ENCODE assay signal across 8 mouse cellular contexts in genomic region chr10:100629762-100630438, GRCm38 (mm10). TPM values are rescaled to one million over a fixed set of nuclear protein-coding genes. Genes with fewer than 3 reads are reported as not detected.
A peak's percentile ranks its signal among the peaks of the same experiment; 100 is the strongest.
DNase-seq lines count a peak whose midpoint lies in the region; ATAC-seq and TF ChIP-seq lines count a peak whose summit lies in the region.

No protein-coding gene starts in this region.

- 25% methylated on average over 20 of the region's 20 CpGs for WGBS in limb, embryonic 15.5 days
- 18% methylated on average over 20 of the region's 20 CpGs for WGBS in midbrain, postnatal 0 days

- H3K27ac ChIP-seq in gastrocnemius, adult 2 months, result no peak overlapping the region
- H3K27ac ChIP-seq in limb, embryonic 15.5 days, result no peak overlapping the region
- peak overlapping the region; percentile 84 for H3K27ac ChIP-seq in midbrain, postnatal 0 days (ENCODE audit: low read depth, low read length)

- peak; percentile 78 for TF ChIP-seq CTCF in Patski (IDR thresholded peaks at IDR 0.05)
- peak; percentile 63 for TF ChIP-seq CTCF in gastrocnemius, adult 2 months (IDR thresholded peaks at IDR 0.05)
- TF ChIP-seq CTCF in midbrain, postnatal 0 days (IDR thresholded peaks at IDR 0.05), result peak; percentile 91

- peak overlapping the region; percentile 54 for H3K4me3 ChIP-seq in gastrocnemius, adult 2 months
- H3K4me3 ChIP-seq in limb, embryonic 15.5 days, result peak overlapping the region; percentile 15; the same call in 1 of the 2 replicates
- H3K4me3 ChIP-seq in midbrain, postnatal 0 days (ENCODE audit: low read depth, low read length), result peak overlapping the region; percentile 9; the same call in 1 of the 2 replicates

- POLR2A ChIA-PET in Patski (lab: Charles Lee), result no interaction called here

- no peak overlapping the region for H3K9ac ChIP-seq in limb, embryonic 15.5 days
- no peak overlapping the region for H3K9ac ChIP-seq in midbrain, postnatal 0 days (replicated peaks; ENCODE audit: low read length, poor library complexity, severe bottlenecking)

- H3K36me3 ChIP-seq in limb, embryonic 15.5 days, result no peaks in the 10 kb centered on the region
- no peaks in the 10 kb centered on the region for H3K36me3 ChIP-seq in midbrain, postnatal 0 days (ENCODE audit: insufficient read depth, low read length)

- in situ Hi-C loops in Patski (cut with MboI; ENCODE audit: low pct_unique_long_range_greater_than_20kb), result loop anchor here (25.0 kb wide), 1 partner anchor 1807 kb away; no protein-coding TSS in a partner anchor

- intact Hi-C loops in gastrocnemius, adult 2 months (cut with DNase I), result no loop called here

- peak; percentile 8 for ATAC-seq in Patski
- ATAC-seq in limb, embryonic 15.5 days (ENCODE audit: insufficient number of reproducible peaks, low FRiP score, low TSS enrichment, low read depth), result no peak
- ATAC-seq in midbrain, postnatal 0 days (ENCODE audit: low FRiP score), result peak; percentile 69

- H3K4me2 ChIP-seq in limb, embryonic 15.5 days, result peak overlapping the region; percentile 27; the same call in 1 of the 2 replicates
- peak overlapping the region; percentile 42 for H3K4me2 ChIP-seq in midbrain, postnatal 0 days (ENCODE audit: low read depth, low read length, poor library complexity, severe bottlenecking)

- H3K9me3 ChIP-seq in limb, embryonic 15.5 days, result no peaks in the 10 kb centered on the region
- H3K9me3 ChIP-seq in midbrain, postnatal 0 days (ENCODE audit: low read length), result no peaks in the 10 kb centered on the region

- no peaks in the 10 kb centered on the region for H3K4me1 ChIP-seq in limb, embryonic 15.5 days
- H3K4me1 ChIP-seq in midbrain, postnatal 0 days (ENCODE audit: insufficient read depth, low read length), result no peaks in the 10 kb centered on the region

- DNase-seq in 416B (ENCODE audit: low read depth) (peak; percentile 81), Patski (ENCODE audit: low read depth, low spot score) (no peak)
- peak; percentile 51 to 71 for DNase-seq in cerebellum, postnatal 4 days (ENCODE audit: low spot score in 2 of 2)
- peak; percentile 36 for DNase-seq in gastrocnemius, adult 2 months
- DNase-seq in kidney, adult 9 months, result peak; percentile 20
- DNase-seq in midbrain, postnatal 0 days (ENCODE audit: low spot score), result peak; percentile 88
- DNase-seq in telencephalon, adult 2 months (ENCODE audit: low read depth, low spot score), result peak; percentile 74

- H3K27me3 ChIP-seq in Patski, result peaks cover 29% of the 10 kb centered on the region
- no peaks in the 10 kb centered on the region for H3K27me3 ChIP-seq in limb, embryonic 15.5 days
- H3K27me3 ChIP-seq in midbrain, postnatal 0 days (ENCODE audit: insufficient read depth, low read length), result no peaks in the 10 kb centered on the region

- CTCF ChIA-PET in Patski (lab: Charles Lee), result interaction anchor here (0.8 to 1.3 kb wide), 2 partner anchors 11 to 45 kb away, joined by 3 read pairs; no protein-coding TSS in a partner anchor

RNA-seq across cellular contexts. Expression of gene 1700017N19Rik, which starts 39.6 kb away (rescaled TPM):
- polyA plus RNA-seq in Patski (2021), result not detected
- total RNA-seq in gastrocnemius, adult 2 months (2021), result not detected
- not detected in 2 replicates for polyA plus RNA-seq in limb, embryonic 15.5 days (2015; fragmentation: Nextera tagmentation; extraction: Ambion mirVana)
- not detected in 2 replicates for total RNA-seq in midbrain, postnatal 0 days (2014; rRNA removed)
- 0.25 and 0.27 TPM in 2 replicates for polyA plus RNA-seq in midbrain, postnatal 0 days (2015; fragmentation: Nextera tagmentation; extraction: Ambion mirVana)

RNA-seq across cellular contexts. Expression of gene 4930430F08Rik, which starts 39.7 kb away (rescaled TPM):
- 19.7 TPM for polyA plus RNA-seq in Patski (2021)
- total RNA-seq in gastrocnemius, adult 2 months (2021), result 10 to 100 TPM in 1 of 2 experiments, 1 to 10 TPM in 1; 9.5 to 10.9 TPM
- 10.2 and 10.8 TPM in 2 replicates for polyA plus RNA-seq in limb, embryonic 15.5 days (2015; fragmentation: Nextera tagmentation; extraction: Ambion mirVana)
- 20.9 and 27.7 TPM in 2 replicates for total RNA-seq in midbrain, postnatal 0 days (2014; rRNA removed)
- polyA plus RNA-seq in midbrain, postnatal 0 days (2015; fragmentation: Nextera tagmentation; extraction: Ambion mirVana), result 15.4 and 18.3 TPM in 2 replicates
